Mouse (Mus musculus) layer of hippocampus, postnatal 25 days (tissue): ENCODE results near the gene Fhit. TPM values are rescaled to one million over a fixed set of nuclear protein-coding genes. Genes with fewer than 3 reads are reported as not detected.

Source experiments
- DNase-seq, 2 experiments: peaks; one replicate each; pipeline ENCODE4 v3.0.0; 2022; ENCODE audit warnings: mixed read lengths in 2 of 2, low spot score in 1 of 2; ENCODE audit errors: extremely low spot score in 1 of 2
- total RNA-seq, 2 experiments: library from RNA; stranded (reverse); gene quantifications; 2 replicates each; pipeline ENCODE4 v1.2.3; 2021

Fhit gene
- total RNA-seq, 2 experiments from 2014 or later: 5.0 to 5.7 TPM

GRCm38 (mm10) chr14:10531748-10532500 is 629.9 kb downstream of the Fhit start:
- no peak for DNase-seq

- DNase-seq: no peak
Measured at GRCm38 (mm10) chr14:10526800-10527199, 635.0 kb downstream of the Fhit start.

GRCm38 (mm10) chr14:10525786-10526185 is 636.0 kb downstream of the Fhit start:
- no peak for DNase-seq

- no peak for DNase-seq
Measured at GRCm38 (mm10) chr14:10514026-10514425, 647.8 kb downstream of the Fhit start.

GRCm38 (mm10) chr14:10509252-10509651 is 652.6 kb downstream of the Fhit start:
- DNase-seq: no peak

GRCm38 (mm10) chr14:10507560-10507959 is 654.3 kb downstream of the Fhit start:
- no peak for DNase-seq

- no peak for DNase-seq
Measured at GRCm38 (mm10) chr14:10485798-10486197, 676.0 kb downstream of the Fhit start.

- DNase-seq: no peak
Measured at GRCm38 (mm10) chr14:10482851-10483613, 678.8 kb downstream of the Fhit start.

- DNase-seq: no peak
Measured at GRCm38 (mm10) chr14:10481370-10481769, 680.5 kb downstream of the Fhit start.

GRCm38 (mm10) chr14:10480681-10481080 is 681.2 kb downstream of the Fhit start:
- DNase-seq: no peak

GRCm38 (mm10) chr14:10453001-10453861 is 708.6 kb downstream of the Fhit start:
- DNase-seq: no peak

GRCm38 (mm10) chr14:10452234-10452633 is 709.6 kb downstream of the Fhit start:
- no peak for DNase-seq

- DNase-seq: no peak
Measured at GRCm38 (mm10) chr14:10445360-10445759, 716.5 kb downstream of the Fhit start.

- no peak for DNase-seq
Measured at GRCm38 (mm10) chr14:10439007-10439749, 722.7 kb downstream of the Fhit start.

GRCm38 (mm10) chr14:10436193-10436592 is 725.6 kb downstream of the Fhit start:
- no peak for DNase-seq

- no peak for DNase-seq
Measured at GRCm38 (mm10) chr14:10432502-10432901, 729.3 kb downstream of the Fhit start.

GRCm38 (mm10) chr14:10430396-10431000 is 731.3 kb downstream of the Fhit start:
- no peak for DNase-seq

GRCm38 (mm10) chr14:10423499-10423898 is 738.3 kb downstream of the Fhit start:
- no peak for DNase-seq

- no peak for DNase-seq
Measured at GRCm38 (mm10) chr14:10422261-10422660, 739.6 kb downstream of the Fhit start.

- DNase-seq: no peak
Measured at GRCm38 (mm10) chr14:10415068-10415467, 746.8 kb downstream of the Fhit start.
